Mouse (Mus musculus): ENCODE measurements around the gene Trim2. TPM values are rescaled to one million over a fixed set of nuclear protein-coding genes. Genes with fewer than 3 reads are reported as not detected.

Gene Trim2
- polyA plus RNA-seq, 1 experiment, result 3.2 TPM

DNA sequence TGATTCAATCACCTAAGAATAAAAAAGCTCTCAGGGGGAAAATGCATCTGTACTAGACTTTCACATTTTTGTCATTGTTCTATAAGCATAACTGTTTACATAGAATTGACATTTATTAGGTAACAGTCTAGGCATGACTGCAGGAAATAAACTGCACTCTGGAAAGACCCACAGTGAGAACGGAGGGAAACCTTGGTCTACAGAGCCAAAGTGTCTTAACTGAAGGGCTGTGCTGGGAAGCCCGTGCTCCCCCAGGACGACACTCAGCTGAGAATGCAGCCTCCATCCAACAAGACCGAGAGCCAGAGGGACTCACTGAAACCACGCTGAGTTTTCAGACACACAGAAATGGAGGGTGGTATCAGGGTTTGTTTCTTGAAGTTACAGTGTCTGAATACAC, 175.9 kb downstream of the Trim2 start:
- no peaks in the 10 kb centered on the region for H3K79me2 ChIP-seq (ENCODE audit: control insufficient read depth, insufficient read depth)
- H3K36me3 ChIP-seq (ENCODE audit: control insufficient read depth, insufficient read depth), result no peaks in the 10 kb centered on the region
- H3K4me3 ChIP-seq, result no peak overlapping the region
- no peak for TF ChIP-seq MYOG (IDR thresholded peaks at IDR 0.05; ENCODE audit: control insufficient read depth in 1 of 3, insufficient read depth in 1 of 3, insufficient read length in 2 of 3, low read depth in 2 of 3)
- TF ChIP-seq E2F4 (IDR thresholded peaks at IDR 0.05; ENCODE audit: insufficient read depth), result no peak
- no peak for TF ChIP-seq MAX (IDR thresholded peaks at IDR 0.05; ENCODE audit: low read depth)
- TF ChIP-seq POLR2A (IDR thresholded peaks at IDR 0.05; ENCODE audit: insufficient read length, low read depth), result no peak
- TF ChIP-seq MYOD1 (IDR thresholded peaks at IDR 0.05; ENCODE audit: control insufficient read depth in 1 of 3, insufficient read length in 2 of 3, low read depth in 2 of 3), result no peak
- TF ChIP-seq REST (IDR thresholded peaks at IDR 0.05; ENCODE audit: insufficient read depth, insufficient read length), result no peak
- TF ChIP-seq SRF (IDR thresholded peaks at IDR 0.05; ENCODE audit: control insufficient read depth, insufficient read length, low read depth), result no peak
- TF ChIP-seq CEBPB (IDR thresholded peaks at IDR 0.05; ENCODE audit: insufficient read depth, poor library complexity, severe bottlenecking), result no peak
- no peak for TF ChIP-seq POLR2AphosphoS2 (IDR thresholded peaks at IDR 0.05; ENCODE audit: insufficient read length, low read depth)
- TF ChIP-seq TCF3 (IDR thresholded peaks at IDR 0.05; ENCODE audit: insufficient read length, low read depth), result no peak
- H3K4me2 ChIP-seq (ENCODE audit: low read depth), result no peak overlapping the region
- no peaks in the 10 kb centered on the region for H3K27me3 ChIP-seq (ENCODE audit: control insufficient read depth, insufficient read depth, insufficient read length)
- no peak overlapping the region for H3ac ChIP-seq (ENCODE audit: control insufficient read depth, insufficient read length)

DNA sequence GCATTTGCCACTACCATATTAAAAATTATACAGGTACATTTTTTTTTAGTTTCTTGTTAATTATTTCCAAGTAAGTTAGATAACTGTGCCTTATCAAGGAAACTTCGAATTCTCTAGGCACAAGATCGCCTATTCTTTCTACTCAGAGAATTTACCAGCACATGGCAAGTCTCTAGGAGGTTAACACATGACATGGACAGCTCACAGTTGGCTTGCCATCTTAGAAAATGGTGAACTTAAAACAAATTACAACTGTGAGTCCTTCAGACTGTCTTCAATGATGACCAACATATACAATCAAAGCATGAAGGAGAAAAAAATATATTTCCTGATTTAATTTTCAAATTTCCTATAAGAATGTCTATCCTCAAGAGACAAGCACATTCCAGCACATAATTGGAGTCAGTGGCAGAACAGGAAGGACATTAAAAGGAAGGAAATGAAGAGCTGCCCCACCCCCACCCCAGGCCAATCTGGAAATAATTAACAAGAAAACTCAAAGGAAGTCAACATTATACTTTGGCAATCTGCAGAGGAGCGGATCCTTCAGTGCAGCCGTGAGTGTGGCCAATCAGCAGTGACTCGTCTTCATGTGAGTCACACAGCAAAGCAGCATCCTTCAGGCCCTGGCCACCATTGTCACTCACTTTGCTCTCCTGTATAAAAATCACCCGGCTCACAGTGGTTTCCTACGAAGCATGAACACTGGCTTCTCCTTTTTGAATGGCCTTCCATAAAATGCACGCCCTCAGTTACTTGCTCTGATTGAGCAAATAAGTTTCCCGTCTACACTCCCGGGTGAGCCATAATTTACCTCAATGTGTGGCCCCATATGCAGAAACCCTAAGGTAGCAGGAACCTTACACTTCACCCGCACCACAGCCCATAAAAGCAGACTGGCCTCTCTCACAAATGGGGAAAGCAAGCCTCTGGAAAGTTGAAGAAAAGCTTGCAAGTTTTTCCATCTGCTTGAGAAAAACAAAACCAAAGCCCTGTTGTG, 177.5 kb downstream of the Trim2 start:
- Histone ChIP-seq H3ac (ENCODE audit: control insufficient read depth, insufficient read length) (no peak overlapping the region), H3K27me3 (ENCODE audit: control insufficient read depth, insufficient read depth, insufficient read length) (no peaks in the 10 kb centered on the region), H3K4me2 (ENCODE audit: low read depth) (no peak overlapping the region), H3K79me2 (ENCODE audit: control insufficient read depth, insufficient read depth) (no peaks in the 10 kb centered on the region), H3K36me3 (ENCODE audit: control insufficient read depth, insufficient read depth) (no peaks in the 10 kb centered on the region), H3K4me3 (no peak overlapping the region)
- TF ChIP-seq TCF3 (IDR thresholded peaks at IDR 0.05; ENCODE audit: insufficient read length, low read depth) (no peak), POLR2AphosphoS2 (IDR thresholded peaks at IDR 0.05; ENCODE audit: insufficient read length, low read depth) (no peak), E2F4 (IDR thresholded peaks at IDR 0.05; ENCODE audit: insufficient read depth) (no peak), REST (IDR thresholded peaks at IDR 0.05; ENCODE audit: insufficient read depth, insufficient read length) (no peak)

DNA sequence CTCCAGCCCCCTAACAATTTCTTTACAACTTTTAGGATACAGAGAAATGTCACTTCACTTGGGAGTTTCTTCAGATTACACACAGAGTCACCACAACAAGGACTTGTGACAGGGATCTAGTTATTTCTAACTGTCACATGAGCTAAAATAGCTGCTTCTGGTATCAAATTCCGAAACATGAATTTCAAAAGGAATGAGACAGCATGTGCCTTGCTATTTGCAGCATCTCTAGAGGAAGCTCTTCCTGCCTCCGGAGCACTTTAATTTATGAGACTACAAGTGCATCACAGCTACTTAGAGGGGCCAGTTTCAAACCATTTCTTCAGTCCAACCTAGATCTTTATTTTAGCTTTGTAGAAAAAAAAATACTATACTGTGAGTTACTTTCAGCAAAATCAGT, 179.2 kb downstream of the Trim2 start:
- Histone ChIP-seq H3K4me2 (ENCODE audit: low read depth) (no peak overlapping the region), H3ac (ENCODE audit: control insufficient read depth, insufficient read length) (no peak overlapping the region), H3K79me2 (ENCODE audit: control insufficient read depth, insufficient read depth) (no peaks in the 10 kb centered on the region), H3K4me3 (no peak overlapping the region), H3K27me3 (ENCODE audit: control insufficient read depth, insufficient read depth, insufficient read length) (no peaks in the 10 kb centered on the region), H3K36me3 (ENCODE audit: control insufficient read depth, insufficient read depth) (no peaks in the 10 kb centered on the region)
- TF ChIP-seq TCF3 (IDR thresholded peaks at IDR 0.05; ENCODE audit: insufficient read length, low read depth), result no peak
- no peak for TF ChIP-seq MYOG (IDR thresholded peaks at IDR 0.05; ENCODE audit: control insufficient read depth in 1 of 3, insufficient read depth in 1 of 3, insufficient read length in 2 of 3, low read depth in 2 of 3)
- no peak for TF ChIP-seq USF1 (IDR thresholded peaks at IDR 0.05; ENCODE audit: low read depth)
- no peak for TF ChIP-seq TCF12 (IDR thresholded peaks at IDR 0.05; ENCODE audit: insufficient read depth, poor library complexity, severe bottlenecking)
- no peak for TF ChIP-seq POLR2A (IDR thresholded peaks at IDR 0.05; ENCODE audit: insufficient read length, low read depth)
- no peak for TF ChIP-seq SRF (IDR thresholded peaks at IDR 0.05; ENCODE audit: control insufficient read depth, insufficient read length, low read depth)

DNA sequence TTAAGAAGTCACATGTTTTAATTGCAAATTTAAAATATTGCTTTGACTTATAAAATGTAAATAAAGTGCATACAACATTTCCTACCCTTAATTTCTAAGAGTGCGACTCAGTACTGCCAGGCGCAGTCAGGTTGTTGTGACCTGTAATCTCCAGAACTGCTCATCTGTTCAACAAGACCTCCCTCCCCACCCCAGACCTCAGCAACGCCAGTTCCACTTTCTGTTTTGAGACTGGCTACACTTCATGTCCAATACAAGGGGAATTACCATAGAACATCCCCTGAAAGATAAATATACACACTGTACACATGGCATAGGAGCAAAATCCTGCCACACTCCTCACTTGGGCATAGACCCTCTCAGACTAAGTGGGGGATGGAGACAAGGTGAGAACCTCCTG, 180.0 kb downstream of the Trim2 start:
- Histone ChIP-seq H3K27me3 (ENCODE audit: control insufficient read depth, insufficient read depth, insufficient read length) (no peaks in the 10 kb centered on the region), H3K4me3 (no peak overlapping the region), H3K36me3 (ENCODE audit: control insufficient read depth, insufficient read depth) (no peaks in the 10 kb centered on the region), H3ac (ENCODE audit: control insufficient read depth, insufficient read length) (no peak overlapping the region), H3K4me2 (ENCODE audit: low read depth) (no peak overlapping the region), H3K79me2 (ENCODE audit: control insufficient read depth, insufficient read depth) (no peaks in the 10 kb centered on the region)
- TF ChIP-seq POLR2A (IDR thresholded peaks at IDR 0.05; ENCODE audit: insufficient read length, low read depth) (no peak), E2F4 (IDR thresholded peaks at IDR 0.05; ENCODE audit: insufficient read depth) (no peak), REST (IDR thresholded peaks at IDR 0.05; ENCODE audit: insufficient read depth, insufficient read length) (no peak), MYOG (IDR thresholded peaks at IDR 0.05; ENCODE audit: control insufficient read depth in 1 of 3, insufficient read depth in 1 of 3, insufficient read length in 2 of 3, low read depth in 2 of 3) (no peak), MAX (IDR thresholded peaks at IDR 0.05; ENCODE audit: low read depth) (no peak), SRF (IDR thresholded peaks at IDR 0.05; ENCODE audit: control insufficient read depth, insufficient read length, low read depth) (no peak), CEBPB (IDR thresholded peaks at IDR 0.05; ENCODE audit: insufficient read depth, poor library complexity, severe bottlenecking) (no peak), TCF12 (IDR thresholded peaks at IDR 0.05; ENCODE audit: insufficient read depth, poor library complexity, severe bottlenecking) (no peak), USF1 (IDR thresholded peaks at IDR 0.05; ENCODE audit: low read depth) (no peak), MYOD1 (IDR thresholded peaks at IDR 0.05; ENCODE audit: control insufficient read depth in 1 of 3, insufficient read length in 2 of 3, low read depth in 2 of 3) (no peak), POLR2AphosphoS2 (IDR thresholded peaks at IDR 0.05; ENCODE audit: insufficient read length, low read depth) (no peak), TCF3 (IDR thresholded peaks at IDR 0.05; ENCODE audit: insufficient read length, low read depth) (no peak)

Data from myocyte (in vitro differentiated cells).